Mouse (Mus musculus): ENCODE data around the gene Zfp90.

DNA sequence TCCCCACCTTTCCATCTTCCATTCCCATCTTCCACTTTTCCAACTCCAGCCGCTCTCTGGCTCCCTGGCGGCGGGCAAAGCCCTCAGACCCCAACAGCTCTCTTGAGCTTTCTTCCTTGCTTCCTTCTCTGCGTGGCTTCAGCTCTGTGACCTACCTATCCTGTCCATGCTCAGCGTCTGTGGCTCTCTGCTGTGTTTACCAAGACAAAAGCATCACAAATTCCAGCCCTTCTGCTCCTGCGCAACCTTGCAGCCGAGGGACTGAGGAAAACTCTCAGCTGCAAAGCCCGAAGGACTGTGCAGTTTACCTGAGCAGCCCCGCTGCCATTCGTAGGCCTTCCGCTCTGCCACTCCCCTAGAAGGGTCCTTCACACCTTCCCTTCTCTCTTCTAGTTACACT, 38.9 kb downstream of the Zfp90 start:
- no peak for TF ChIP-seq GATA1 (IDR thresholded peaks at IDR 0.05; ENCODE audit: low read length)
- TF ChIP-seq TAL1 (IDR thresholded peaks at IDR 0.05; ENCODE audit: low read length) = no peak
